Mouse (Mus musculus): ENCODE data around the gene Cela1. TPM values are rescaled to one million over a fixed set of nuclear protein-coding genes. Genes with fewer than 3 reads are reported as not detected.

Cela1 gene
- 17.0 and 22.6 TPM in 2 replicates for polyA plus RNA-seq (2015; fragmentation: Nextera tagmentation; extraction: Ambion mirVana)

GRCm38 (mm10) chr15:100687430-100687971 is at the start of gene Cela1:
Cela1 (minus strand) TSS chr15:100687921.
- Histone ChIP-seq H3K4me3 (replicated peaks) (peak within 1 kb of the TSS; percentile 32), H3K27me3 (no peaks in the 10 kb centered on the region), H3K36me3 (replicated peaks) (no peaks in the 10 kb centered on the region), H3K4me1 (replicated peaks) (peaks cover 48% of the 10 kb centered on the region), H3K9ac (0 out of 2 replicates have a peak within 1 kb of the TSS, but pooled peaks have one; percentile 1), H3K9me3 (replicated peaks) (no peaks in the 10 kb centered on the region), H3K4me2 (peak within 1 kb of the TSS; percentile 60), H3K27ac (replicated peaks) (0 out of 2 replicates have a peak within 1 kb of the TSS, but pooled peaks have one; percentile 29)
- 44% methylated on average over 8 of the region's 8 CpGs for WGBS (ENCODE audit: insufficient replicate concordance)
- no peak for ATAC-seq (ENCODE audit: insufficient read depth)

DNA sequence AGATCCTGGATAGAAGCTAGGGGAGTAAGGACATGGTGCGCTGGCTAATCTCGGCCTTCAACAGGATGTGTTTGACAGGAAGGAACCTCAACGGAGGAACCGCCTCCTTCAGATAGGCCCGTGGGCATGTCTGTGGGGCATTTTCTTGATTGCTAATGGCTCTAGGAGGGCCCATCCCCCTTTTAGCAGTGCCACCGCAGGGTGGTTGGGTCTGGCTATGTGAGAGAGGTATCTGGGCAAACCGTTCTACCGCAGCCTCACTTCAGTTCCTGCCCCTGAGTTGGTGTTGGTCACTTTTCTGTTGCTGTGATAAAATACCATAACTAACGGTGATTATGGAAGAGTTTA is 48.2 kb upstream of the Cela1 start:
- WGBS (ENCODE audit: insufficient replicate concordance), result 26% methylated on average over 9 of the region's 9 CpGs
- H3K4me1 ChIP-seq (replicated peaks), result peaks cover 50% of the 10 kb centered on the region

GRCm38 (mm10) chr15:100735095-100735952 is 47.6 kb upstream of the Cela1 start:
- Histone ChIP-seq H3K36me3 (replicated peaks) (no peaks in the 10 kb centered on the region), H3K4me1 (replicated peaks) (peaks cover 50% of the 10 kb centered on the region), H3K27ac (replicated peaks) (no peak overlapping the region; the same call in 1 of the 2 replicates), H3K4me3 (replicated peaks) (no peak overlapping the region), H3K27me3 (peaks cover 30% of the 10 kb centered on the region), H3K4me2 (peak overlapping the region; percentile 30), H3K9ac (no peak overlapping the region), H3K9me3 (replicated peaks) (no peaks in the 10 kb centered on the region)
- WGBS (ENCODE audit: insufficient replicate concordance), result 39% methylated on average over 15 of the region's 15 CpGs
- 0 out of 2 replicates have a peak, but pooled peaks have one; percentile 7 for ATAC-seq (ENCODE audit: insufficient read depth)

More for the DNA sequence above, 48.2 kb upstream of the Cela1 start:
- H3K9ac ChIP-seq, result no peak overlapping the region
- H3K4me2 ChIP-seq, result peak overlapping the region; percentile 30
- H3K27ac ChIP-seq (replicated peaks), result no peak overlapping the region; the same call in 1 of the 2 replicates
- H3K4me3 ChIP-seq (replicated peaks), result no peak overlapping the region
- no peaks in the 10 kb centered on the region for H3K9me3 ChIP-seq (replicated peaks)
- no peak for ATAC-seq (ENCODE audit: insufficient read depth)
- H3K36me3 ChIP-seq (replicated peaks), result no peaks in the 10 kb centered on the region
- H3K27me3 ChIP-seq, result peaks cover 24% of the 10 kb centered on the region

- H3K27me3 ChIP-seq, result peaks cover 57% of the 10 kb centered on the region
- no peaks in the 10 kb centered on the region for H3K36me3 ChIP-seq (replicated peaks)
- no peak overlapping the region for H3K4me2 ChIP-seq
- no peaks in the 10 kb centered on the region; the same call in 1 of the 2 replicates for H3K9me3 ChIP-seq (replicated peaks)
- no peak overlapping the region for H3K9ac ChIP-seq
- ATAC-seq (ENCODE audit: insufficient read depth), result no peak
- 12% methylated on average over 5 of the region's 5 CpGs for WGBS (ENCODE audit: insufficient replicate concordance)
- H3K4me3 ChIP-seq (replicated peaks), result no peak overlapping the region
- no peak overlapping the region for H3K27ac ChIP-seq (replicated peaks)
- peaks cover 46% of the 10 kb centered on the region for H3K4me1 ChIP-seq (replicated peaks)
Measured at GRCm38 (mm10) chr15:100732580-100732979, 44.9 kb upstream of the Cela1 start.

DNA sequence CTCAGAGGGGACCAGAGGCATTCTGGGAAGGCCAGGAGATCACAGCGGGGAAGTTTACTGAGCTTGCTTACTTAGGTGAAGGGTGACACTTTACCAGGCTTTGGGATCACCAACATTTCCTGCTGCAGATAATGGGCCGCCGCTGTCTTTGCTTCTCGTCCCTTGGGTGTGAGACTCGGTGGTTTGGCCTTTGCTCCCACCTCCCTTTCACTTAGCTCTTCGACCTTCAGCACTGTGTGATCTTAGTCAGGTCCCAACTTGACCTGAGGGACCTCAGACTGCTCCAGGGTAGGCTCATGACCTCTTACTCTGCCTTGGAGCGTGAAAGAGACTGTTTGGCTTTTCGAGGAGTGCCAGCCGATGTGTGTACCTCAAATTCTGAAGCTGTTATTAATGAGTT is 43.4 kb upstream of the Cela1 start:
- 38% methylated on average over 9 of the region's 9 CpGs for WGBS (ENCODE audit: insufficient replicate concordance)

GRCm38 (mm10) chr15:100729281-100729985 is 41.7 kb upstream of the Cela1 start, which contains the start of gene Galnt6:
Galnt6 (minus strand) TSS chr15:100729376.
- Histone ChIP-seq H3K9me3 (replicated peaks) (no peaks in the 10 kb centered on the region; the same call in 1 of the 2 replicates), H3K27me3 (peaks cover 78% of the 10 kb centered on the region), H3K4me1 (replicated peaks) (peaks cover 26% of the 10 kb centered on the region), H3K36me3 (replicated peaks) (no peaks in the 10 kb centered on the region), H3K4me3 (replicated peaks) (peak within 1 kb of the TSS; percentile 48), H3K4me2 (peak within 1 kb of the TSS; percentile 69), H3K27ac (replicated peaks) (no peak within 1 kb of the TSS), H3K9ac (no peak within 1 kb of the TSS)
- 9% methylated on average over 39 of the region's 57 CpGs for WGBS (ENCODE audit: insufficient replicate concordance)
- peak; percentile 54; the same call in 1 of the 2 replicates for ATAC-seq (ENCODE audit: insufficient read depth)

More for the DNA sequence above, 43.4 kb upstream of the Cela1 start:
- no peak for ATAC-seq (ENCODE audit: insufficient read depth)
- Histone ChIP-seq H3K9me3 (replicated peaks) (no peaks in the 10 kb centered on the region; the same call in 1 of the 2 replicates), H3K36me3 (replicated peaks) (no peaks in the 10 kb centered on the region), H3K9ac (no peak overlapping the region), H3K27ac (replicated peaks) (no peak overlapping the region), H3K4me2 (no peak overlapping the region), H3K27me3 (peaks cover 70% of the 10 kb centered on the region), H3K4me3 (replicated peaks) (no peak overlapping the region), H3K4me1 (replicated peaks) (peaks cover 36% of the 10 kb centered on the region)

DNA sequence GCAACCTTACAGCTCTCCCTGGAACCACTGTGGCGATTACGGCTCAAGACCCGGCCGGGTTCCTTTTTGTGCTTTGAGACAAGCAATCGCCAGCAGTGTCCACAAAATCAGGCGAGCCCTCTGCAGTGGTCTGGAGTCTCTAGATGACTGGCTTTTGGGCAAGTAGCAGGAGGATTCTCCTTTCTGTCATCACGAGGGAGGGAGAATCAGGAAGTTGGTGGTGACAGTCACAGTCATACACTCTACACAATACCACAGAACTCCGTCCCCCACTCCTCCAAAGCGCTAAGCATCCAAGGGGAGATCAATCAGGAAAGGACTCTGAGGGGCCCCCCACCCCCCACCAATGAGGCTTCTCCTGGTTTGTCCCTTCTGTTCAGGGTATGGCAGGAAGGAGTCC is 40.9 kb upstream of the Cela1 start:
- H3K4me3 ChIP-seq (replicated peaks), result peak overlapping the region; percentile 48
- H3K4me1 ChIP-seq (replicated peaks), result peaks cover 23% of the 10 kb centered on the region
- H3K36me3 ChIP-seq (replicated peaks), result no peaks in the 10 kb centered on the region
- WGBS (ENCODE audit: insufficient replicate concordance), result 17% methylated on average over 9 of the region's 9 CpGs
- peaks cover 84% of the 10 kb centered on the region for H3K27me3 ChIP-seq
- no peak overlapping the region for H3K9ac ChIP-seq
- peak overlapping the region; percentile 69 for H3K4me2 ChIP-seq
- no peak for ATAC-seq (ENCODE audit: insufficient read depth)
- H3K9me3 ChIP-seq (replicated peaks), result no peaks in the 10 kb centered on the region; the same call in 1 of the 2 replicates
- H3K27ac ChIP-seq (replicated peaks), result no peak overlapping the region

DNA sequence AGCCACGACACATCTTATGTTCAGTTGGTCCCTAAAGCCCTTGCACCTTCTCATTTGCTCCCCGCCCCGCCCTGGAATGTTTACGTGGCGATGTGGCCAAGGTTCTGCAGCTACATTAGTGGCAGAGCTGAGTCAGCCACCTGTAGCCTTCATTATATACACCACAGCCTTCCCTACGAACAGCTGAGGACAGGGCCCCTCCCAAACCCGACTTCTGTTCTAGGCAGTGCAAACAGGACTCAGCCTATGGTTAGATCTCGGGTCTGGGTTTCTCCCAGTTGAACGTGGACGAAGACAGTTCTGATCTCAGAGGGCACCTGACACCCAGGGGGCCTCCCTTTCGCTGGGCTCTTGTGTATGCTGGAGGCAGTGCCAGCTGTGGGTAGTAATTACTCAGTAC is 40.1 kb upstream of the Cela1 start:
- no peak for ATAC-seq (ENCODE audit: insufficient read depth)
- no peak overlapping the region for H3K9ac ChIP-seq
- no peak overlapping the region for H3K27ac ChIP-seq (replicated peaks)
- H3K9me3 ChIP-seq (replicated peaks), result no peaks in the 10 kb centered on the region; the same call in 1 of the 2 replicates
- H3K4me2 ChIP-seq, result no peak overlapping the region
- no peaks in the 10 kb centered on the region for H3K36me3 ChIP-seq (replicated peaks)
- H3K4me1 ChIP-seq (replicated peaks), result peaks cover 20% of the 10 kb centered on the region
- H3K4me3 ChIP-seq (replicated peaks), result no peak overlapping the region
- 69% methylated on average over 11 of the region's 11 CpGs for WGBS (ENCODE audit: insufficient replicate concordance)
- H3K27me3 ChIP-seq, result peaks cover 84% of the 10 kb centered on the region

GRCm38 (mm10) chr15:100726721-100727120 is 39.0 kb upstream of the Cela1 start:
- Histone ChIP-seq H3K27me3 (peaks cover 73% of the 10 kb centered on the region), H3K9me3 (replicated peaks) (no peaks in the 10 kb centered on the region; the same call in 1 of the 2 replicates), H3K27ac (replicated peaks) (no peak overlapping the region), H3K4me2 (no peak overlapping the region), H3K4me3 (replicated peaks) (no peak overlapping the region), H3K4me1 (replicated peaks) (peaks cover 18% of the 10 kb centered on the region), H3K9ac (no peak overlapping the region), H3K36me3 (replicated peaks) (no peaks in the 10 kb centered on the region)
- WGBS (ENCODE audit: insufficient replicate concordance), result 72% methylated on average over 11 of the region's 11 CpGs
- ATAC-seq (ENCODE audit: insufficient read depth), result no peak

- Histone ChIP-seq H3K4me1 (replicated peaks) (peaks cover 6% of the 10 kb centered on the region; the same call in 1 of the 2 replicates), H3K9me3 (replicated peaks) (no peaks in the 10 kb centered on the region), H3K27me3 (peaks cover 40% of the 10 kb centered on the region), H3K9ac (no peak overlapping the region), H3K4me3 (replicated peaks) (no peak overlapping the region), H3K4me2 (no peak overlapping the region), H3K27ac (replicated peaks) (no peak overlapping the region), H3K36me3 (replicated peaks) (no peaks in the 10 kb centered on the region)
- 48% methylated on average over 14 of the region's 14 CpGs for WGBS (ENCODE audit: insufficient replicate concordance)
- no peak for ATAC-seq (ENCODE audit: insufficient read depth)
Measured at GRCm38 (mm10) chr15:100723505-100723904, 35.8 kb upstream of the Cela1 start.

Data from liver, embryonic 15.5 days (tissue).